Mouse (Mus musculus) T-helper 2 cell (primary cell): Measurements from ENCODE around the gene Pld1.
"Not testable (repeated sequence)": the region's sequence is repeated elsewhere in the genome, so short reads cannot be mapped to it uniquely, and the experiment has no call there.

ENCODE experiments used
- in situ Hi-C: fragments of 300-600 bp; cut with MboI, MseI; formaldehyde crosslinking; loops from one replicate; pipeline ENCODE4 v1.15.1; 2025; ENCODE audit warnings: high pct_unique_total_duplicates

Pld1 gene

GRCm38 (mm10) chr3:27942991-27943390 is 4.5 kb downstream of the Pld1 start:
- in situ Hi-C loops: no loop called here

DNA sequence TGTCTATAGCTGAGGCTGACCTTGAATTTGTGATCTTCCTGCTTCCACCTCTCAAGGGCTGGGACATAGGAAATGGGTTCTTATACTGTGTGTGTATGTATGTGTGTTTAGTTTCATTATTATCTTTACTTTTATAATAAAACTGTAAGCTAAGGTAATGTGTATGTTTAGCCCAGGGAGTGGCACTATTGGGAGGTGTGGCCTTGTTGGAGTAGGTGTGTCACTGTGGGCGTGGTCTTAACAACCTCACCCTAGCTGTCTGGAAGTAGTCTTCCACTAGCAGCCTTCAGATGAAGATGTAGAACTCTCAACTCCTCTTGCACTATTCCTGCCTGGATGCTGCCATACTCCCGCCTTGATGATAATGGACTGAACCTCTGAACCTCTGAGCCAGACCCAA is 6.9 kb downstream of the Pld1 start:
- in situ Hi-C loops: not testable (repeated sequence)

DNA sequence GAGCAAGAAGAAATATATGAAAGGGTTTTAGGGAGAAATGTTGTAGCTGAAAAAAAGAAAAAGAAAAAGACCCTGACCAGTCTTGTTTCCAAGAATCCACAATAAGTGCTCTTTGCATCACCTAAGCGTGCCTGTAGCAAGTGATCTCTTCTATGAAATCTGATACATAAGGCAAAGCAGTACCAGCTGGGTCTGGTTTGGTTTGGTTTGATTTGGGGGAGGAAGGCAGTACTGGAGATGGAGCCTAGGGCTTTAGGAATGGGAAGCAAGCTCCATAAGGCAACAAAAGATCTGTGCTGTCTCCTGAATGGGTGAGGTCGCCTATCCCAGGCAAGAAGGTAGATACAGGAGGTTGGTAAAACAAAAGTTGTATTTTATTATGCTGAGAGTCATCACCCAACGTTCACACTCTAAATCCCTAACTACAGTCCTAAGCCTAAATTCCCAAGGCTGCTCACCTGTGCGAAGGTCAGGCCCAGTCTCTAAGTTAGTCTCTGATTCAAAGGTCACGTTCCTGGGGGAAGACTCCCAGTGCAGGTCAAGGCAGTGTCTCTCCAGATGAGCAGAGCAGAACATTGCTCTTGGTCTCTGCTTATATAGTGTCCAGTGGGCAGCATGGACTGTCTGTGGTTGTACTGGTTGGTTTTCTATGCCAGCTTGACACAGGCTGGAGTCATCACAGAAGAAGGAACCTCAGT is 10.8 kb downstream of the Pld1 start:
- in situ Hi-C loops: no loop called here

GRCm38 (mm10) chr3:27949873-27950250 is 11.4 kb downstream of the Pld1 start:
- in situ Hi-C loops: no loop called here

DNA sequence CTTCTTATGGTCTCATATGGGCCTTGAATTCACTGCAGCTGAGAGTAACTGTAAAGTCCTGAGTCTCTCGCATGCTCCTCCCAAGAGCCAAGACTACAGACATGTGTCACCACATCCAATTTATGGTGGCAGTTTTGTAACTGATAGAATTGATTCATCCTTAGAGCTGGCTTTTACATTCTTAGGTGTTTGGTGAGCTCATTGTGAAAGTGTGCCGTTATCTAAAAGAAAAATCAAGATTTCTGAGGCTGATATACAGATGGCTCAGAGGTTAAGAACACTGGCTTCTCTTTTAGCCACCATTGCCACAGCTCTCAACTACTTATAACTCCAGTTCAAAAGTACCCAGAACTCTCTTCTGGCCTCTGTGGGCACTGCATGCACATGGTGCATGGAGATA is 12.2 kb downstream of the Pld1 start:
- in situ Hi-C loops: no loop called here

DNA sequence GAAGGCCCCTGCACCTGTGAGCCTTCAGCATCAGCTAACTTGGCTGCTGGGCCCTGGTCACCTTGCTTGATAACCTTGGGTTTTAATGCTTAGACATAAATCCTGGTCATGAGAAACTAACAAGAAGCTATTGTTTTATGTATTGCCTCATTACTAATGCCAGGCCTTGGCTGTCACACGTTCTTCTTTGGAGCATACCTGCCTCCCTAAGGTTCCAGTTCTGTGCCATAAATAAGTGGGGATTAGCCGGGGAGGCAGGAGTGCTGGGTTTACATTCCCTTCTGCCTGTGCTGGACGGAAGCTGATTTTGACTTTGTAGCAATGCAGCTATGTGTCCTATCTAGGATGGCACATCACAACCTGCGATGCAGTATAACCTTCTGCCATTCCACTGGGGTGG is 13.2 kb downstream of the Pld1 start:
- in situ Hi-C loops: no loop called here

- in situ Hi-C loops: no loop called here
Observed at GRCm38 (mm10) chr3:27956006-27956405, 17.5 kb downstream of the Pld1 start.

- in situ Hi-C loops: no loop called here
Observed at GRCm38 (mm10) chr3:27959221-27959620, 20.7 kb downstream of the Pld1 start.

- in situ Hi-C loops: no loop called here
Observed at GRCm38 (mm10) chr3:27961162-27961561, 22.7 kb downstream of the Pld1 start.

GRCm38 (mm10) chr3:27963795-27964201 is 25.3 kb downstream of the Pld1 start:
- in situ Hi-C loops: no loop called here

DNA sequence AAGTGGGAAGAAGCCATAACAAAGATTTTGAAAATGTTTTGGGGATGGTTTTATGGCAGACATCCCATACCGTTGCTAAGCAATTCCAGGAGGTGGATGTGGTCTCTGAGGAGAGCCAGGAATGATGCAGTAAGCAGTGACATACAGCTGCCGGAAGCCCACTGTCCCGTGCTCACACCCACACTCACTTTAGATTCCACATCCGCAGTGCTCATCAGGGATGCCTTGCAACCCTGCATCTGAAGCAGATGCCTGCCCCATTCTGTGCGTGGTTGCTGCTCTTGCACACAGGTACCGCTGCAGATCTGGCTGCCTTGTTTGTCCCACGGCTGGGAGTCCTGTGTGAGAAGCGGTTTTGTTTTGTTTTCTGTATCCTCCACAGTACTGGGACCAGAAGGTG is 30.2 kb downstream of the Pld1 start:
- in situ Hi-C loops: no loop called here

DNA sequence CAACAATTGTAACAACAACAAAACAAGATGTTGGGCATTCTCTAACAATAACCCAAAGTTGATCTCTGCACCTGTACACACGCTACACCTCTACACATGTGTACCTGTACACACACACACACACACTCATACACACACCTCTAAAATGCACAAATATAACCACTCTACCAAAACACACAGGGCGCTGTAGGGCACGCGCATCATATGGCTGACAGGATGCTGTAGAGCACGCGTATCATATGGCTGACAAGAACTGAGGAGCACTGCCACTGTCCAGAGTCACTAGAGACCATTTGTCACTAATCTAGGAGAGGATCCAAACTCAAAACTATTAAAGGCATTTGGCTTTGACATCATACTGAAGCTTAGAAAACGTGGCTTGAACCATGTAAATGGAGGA is 35.4 kb downstream of the Pld1 start:
- in situ Hi-C loops: no loop called here

DNA sequence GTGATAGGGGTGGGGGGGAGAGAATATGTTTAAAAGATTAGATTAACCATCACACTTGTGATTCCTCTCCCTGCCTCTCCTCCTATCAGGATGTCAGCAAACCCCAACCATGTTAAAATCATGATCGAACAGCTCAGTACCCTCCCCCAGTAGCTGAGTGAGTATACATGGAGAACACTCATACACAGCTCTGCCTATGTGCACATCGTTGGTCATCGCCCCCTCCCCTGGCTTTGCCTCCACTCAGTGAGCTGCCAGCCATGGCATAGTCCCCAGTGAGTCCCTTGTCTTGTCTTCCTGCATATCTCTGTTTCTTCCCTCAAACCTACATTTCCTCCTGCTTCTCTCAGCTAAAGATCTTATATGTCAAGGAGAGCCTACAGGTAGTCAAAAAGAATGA is 36.5 kb downstream of the Pld1 start:
- in situ Hi-C loops: no loop called here

- in situ Hi-C loops: no loop called here
Observed at GRCm38 (mm10) chr3:27976931-27977544, 38.5 kb downstream of the Pld1 start.

DNA sequence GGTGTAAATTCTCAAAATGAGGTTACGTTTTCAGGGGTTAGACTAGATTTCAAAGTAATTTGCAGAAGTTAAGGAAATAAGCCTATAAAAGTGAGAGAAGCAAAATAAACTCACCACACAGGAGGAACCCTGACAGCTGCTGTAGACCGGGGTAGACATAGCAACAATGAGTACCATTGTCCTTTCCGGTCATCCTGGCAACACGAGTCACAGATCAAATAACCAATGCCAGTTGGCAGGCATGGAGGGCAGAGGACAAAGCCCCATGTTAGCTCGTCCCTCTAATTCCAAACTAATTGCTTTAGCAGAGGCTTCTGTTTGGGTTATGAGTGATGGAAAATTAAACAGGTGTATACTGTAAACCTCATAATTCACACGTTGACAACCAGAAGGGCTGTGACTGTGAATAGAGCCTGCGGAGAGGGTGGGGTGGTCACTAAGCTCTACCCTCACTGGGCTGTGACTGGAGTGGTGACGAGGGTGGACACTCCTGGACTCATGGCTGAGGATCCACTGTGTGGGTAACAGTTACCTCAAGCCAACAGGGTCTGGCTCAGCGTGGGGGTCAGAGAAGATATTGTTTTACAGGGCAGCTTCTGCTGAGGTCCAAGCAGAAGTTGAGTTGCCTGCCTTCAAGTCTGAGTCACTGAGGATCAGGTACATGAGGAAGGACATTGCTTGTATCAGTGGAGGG is 39.7 kb downstream of the Pld1 start:
- in situ Hi-C loops: no loop called here

GRCm38 (mm10) chr3:27981591-27981990 is 43.1 kb downstream of the Pld1 start:
- in situ Hi-C loops: no loop called here

DNA sequence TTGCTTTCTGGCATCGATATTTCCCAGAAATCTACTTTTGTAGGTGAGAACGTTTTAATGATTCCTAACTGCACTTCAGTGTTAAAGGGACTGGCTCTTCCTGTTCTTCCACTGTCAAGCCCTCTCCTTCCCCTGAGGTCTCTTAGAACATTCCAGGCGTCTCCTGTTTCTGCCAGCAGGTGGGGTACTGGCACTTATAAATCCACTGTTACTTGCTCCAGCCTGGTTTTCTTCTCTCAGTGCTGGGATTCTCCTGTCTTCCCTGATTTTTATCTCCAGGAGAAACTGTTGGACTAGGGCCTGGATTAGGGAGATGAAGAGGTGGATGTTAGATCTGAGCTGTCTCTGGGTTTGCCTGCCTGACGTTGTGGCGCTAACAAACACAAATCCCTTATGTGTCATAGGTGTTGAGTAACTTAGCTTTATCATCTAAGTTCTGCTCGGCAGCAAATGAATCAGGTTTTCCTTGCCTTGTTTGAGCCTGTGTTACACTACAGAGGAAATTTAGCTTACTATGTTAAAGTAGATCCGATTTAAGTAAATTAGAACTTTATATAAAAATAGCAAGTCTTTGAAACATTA is 44.0 kb downstream of the Pld1 start:
- in situ Hi-C loops: no loop called here

GRCm38 (mm10) chr3:27983274-27983673 is 44.8 kb downstream of the Pld1 start:
- in situ Hi-C loops: no loop called here

GRCm38 (mm10) chr3:27983935-27984577 is 45.6 kb downstream of the Pld1 start:
- in situ Hi-C loops: no loop called here

- in situ Hi-C loops: no loop called here
Observed at GRCm38 (mm10) chr3:27984620-27985019, 46.1 kb downstream of the Pld1 start.

DNA sequence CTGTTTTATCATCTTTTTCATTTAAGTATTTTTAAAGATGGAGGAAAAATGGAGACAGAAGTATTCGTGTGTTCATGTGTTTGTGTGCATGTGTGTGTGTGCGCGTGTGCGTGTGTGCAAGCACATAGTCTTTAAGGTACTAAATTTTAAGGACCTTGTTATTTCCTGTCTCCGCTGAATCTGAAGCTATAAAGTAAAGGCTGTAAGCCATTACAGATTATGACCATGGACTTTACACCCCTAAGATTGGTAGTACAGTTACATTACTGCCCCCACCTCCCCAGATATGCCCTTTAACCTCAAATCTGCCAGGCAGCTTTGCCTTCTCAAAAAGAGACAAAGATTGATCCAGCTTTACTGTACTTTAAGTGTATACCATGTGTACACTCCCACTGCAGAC is 46.8 kb downstream of the Pld1 start:
- in situ Hi-C loops: no loop called here

DNA sequence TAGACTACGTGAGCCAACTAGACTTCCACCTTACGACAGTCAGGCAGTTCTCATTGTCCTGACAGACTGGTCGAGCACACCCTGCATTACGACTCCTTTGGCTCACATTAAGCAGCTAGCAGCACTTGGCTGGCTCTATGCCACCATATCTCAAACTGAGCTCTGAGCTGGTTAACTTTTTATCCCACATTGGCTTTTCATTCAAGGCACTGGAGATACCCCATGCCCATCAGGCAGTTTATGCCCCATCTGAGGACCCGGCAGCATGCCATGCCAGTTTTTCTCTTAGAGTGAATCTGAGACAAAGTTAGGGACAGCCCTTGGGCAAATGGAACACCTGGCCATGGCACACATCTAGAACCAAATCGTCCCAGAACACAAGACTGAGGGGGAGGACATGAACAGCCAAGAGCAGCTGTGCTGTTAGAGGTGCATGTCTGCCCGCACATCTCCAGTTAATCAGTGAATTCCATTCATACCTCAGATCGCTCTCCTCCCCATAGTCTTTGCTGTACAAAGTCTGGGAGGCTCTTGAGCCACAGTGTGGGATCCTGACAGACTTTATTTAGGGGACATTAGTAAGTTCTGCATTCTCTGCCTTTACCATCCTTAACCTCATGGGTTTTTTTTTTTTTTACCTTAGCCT is 49.5 kb downstream of the Pld1 start:
- in situ Hi-C loops: no loop called here
